Mouse (Mus musculus) liver, embryonic 14.5 days (tissue): ENCODE data around the gene Chid1. TPM values are rescaled to one million over a fixed set of nuclear protein-coding genes. Genes with fewer than 3 reads are reported as not detected.

Experiments
- ATAC-seq: fragments of 200-750 bp; cut with Nextera tagmentation; 2 replicates; pipeline ENCODE4 v1.8.0; 2017; ENCODE audit warnings: moderate number of reproducible peaks, mild to moderate bottlenecking, moderate library complexity; ENCODE audit not compliant: insufficient read depth
- DNase-seq, 3 experiments: peaks; one replicate each; pipeline ENCODE4 v3.0.0-alpha.2; 2012 to 2013; ENCODE audit warnings: low read depth in 3 of 3, low spot score in 3 of 3
- H3K27ac ChIP-seq: fragments of 300-500 bp; sonication (generic); 2 replicates; pipeline ENCODE4 v1.5.1; 2014; ENCODE audit warnings: moderate library complexity, mild to moderate bottlenecking, control low read depth, inconsistent platforms
- H3K27me3 ChIP-seq: fragments of 300-500 bp; sonication (generic); 2 replicates; pipeline ENCODE4 v1.6.1; 2014; ENCODE audit warnings: mild to moderate bottlenecking, low read length, moderate library complexity; ENCODE audit not compliant: control insufficient read depth, insufficient read depth
- H3K36me3 ChIP-seq: fragments of 300-500 bp; sonication (generic); replicated peaks from 2 replicates; pipeline ENCODE4 v1.6.1; 2014; ENCODE audit warnings: low read depth; ENCODE audit not compliant: control insufficient read depth, insufficient read depth
- H3K4me1 ChIP-seq, 2 experiments: fragments of 200-500 bp in 1 of 2; fragments of 300-500 bp in 1 of 2; sonication (generic) in 1 of 2; replicated peaks; 2 replicates each; pipeline ENCODE4 v1.6.1; 2012 to 2014; ENCODE audit warnings: antibody characterized with exemption in 1 of 2, inconsistent platforms in 1 of 2, low read length in 1 of 2; ENCODE audit not compliant: control insufficient read depth in 2 of 2, insufficient read depth in 2 of 2
- H3K4me2 ChIP-seq: fragments of 300-500 bp; sonication (generic); 2 replicates; pipeline ENCODE4 v1.6.1; 2014; ENCODE audit warnings: low read depth, mild to moderate bottlenecking, control low read depth, moderate library complexity
- H3K4me3 ChIP-seq, 2 experiments: fragments of 200-500 bp in 1 of 2; fragments of 300-500 bp in 1 of 2; sonication (generic) in 1 of 2; 2 replicates each; pipeline ENCODE4 v1.5.1; 2012 to 2014; ENCODE audit warnings: low read depth in 2 of 2, low read length in 2 of 2, mild to moderate bottlenecking in 2 of 2, control low read depth in 1 of 2, inconsistent platforms in 1 of 2, moderate library complexity in 1 of 2; ENCODE audit not compliant: insufficient read depth in 1 of 2
- H3K9ac ChIP-seq: fragments of 300-500 bp; sonication (generic); replicated peaks from 2 replicates; pipeline ENCODE4 v1.6.1; 2014; ENCODE audit warnings: mild to moderate bottlenecking, control low read depth, moderate library complexity
- H3K9me3 ChIP-seq: fragments of 300-500 bp; sonication (generic); 2 replicates; pipeline ENCODE4 v1.6.1; 2016; ENCODE audit warnings: low read length, mixed read lengths; ENCODE audit not compliant: control insufficient read depth
- CTCF ChIP-seq: IDR thresholded peaks from 2 replicates; pipeline ENCODE4 v1.5.1; 2016; ENCODE audit warnings: antibody characterized with exemption, low read depth, control low read depth
- EP300 ChIP-seq: IDR thresholded peaks from 2 replicates; pipeline ENCODE4 v1.6.1; 2016; ENCODE audit warnings: antibody characterized with exemption, low read depth
- WGBS: fragments of 180-500 bp; shearing (Covaris S2); extraction: QIAGEN DNeasy Blood & Tissue Kit; methylation state at CpG from one replicate; pipeline ENCODE4 v1.1.7; 2014; ENCODE audit not compliant: insufficient replicate concordance; 5-methylcytosine and 5-hydroxymethylcytosine counted together
- polyA plus RNA-seq, 2 experiments: library from polyadenylated mRNA; depleted of rRNA in 1 of 2; stranded (reverse) in 1 of 2; unstranded in 1 of 2; fragments of >200 nt; fragmentation: Nextera tagmentation in 1 of 2; extraction: Ambion mirVana in 1 of 2; gene quantifications; 2 replicates each; pipeline versions ENCODE4 v1.2.1 to v1.2.3; 2012 to 2014

Gene Chid1
- polyA plus RNA-seq, 2 experiments: 12.1 to 23.0 TPM

- H3K9ac ChIP-seq: no peak overlapping the region
- DNase-seq: peak in 1 of 3 experiments; percentile 45
- peak overlapping the region; percentile 37 to 48 for H3K4me3 ChIP-seq
- peaks cover 20% of the 10 kb centered on the region for H3K27me3 ChIP-seq
- H3K36me3 ChIP-seq: no peaks in the 10 kb centered on the region
- H3K9me3 ChIP-seq: no peaks in the 10 kb centered on the region
- H3K4me1 ChIP-seq: peaks cover 19 to 23% of the 10 kb centered on the region in 2 experiments
- peak; percentile 65 for TF ChIP-seq CTCF
- no peak for TF ChIP-seq EP300
- no peak overlapping the region for H3K27ac ChIP-seq
- 4% methylated on average over 81 of the region's 81 CpGs for whole genome bisulfite sequencing
- peak overlapping the region; percentile 56 for H3K4me2 ChIP-seq
- no peak for ATAC-seq
These were observed 57.9 kb downstream of the Chid1 start for GRCm38 (mm10) chr7:141481498-141482401.

DNA sequence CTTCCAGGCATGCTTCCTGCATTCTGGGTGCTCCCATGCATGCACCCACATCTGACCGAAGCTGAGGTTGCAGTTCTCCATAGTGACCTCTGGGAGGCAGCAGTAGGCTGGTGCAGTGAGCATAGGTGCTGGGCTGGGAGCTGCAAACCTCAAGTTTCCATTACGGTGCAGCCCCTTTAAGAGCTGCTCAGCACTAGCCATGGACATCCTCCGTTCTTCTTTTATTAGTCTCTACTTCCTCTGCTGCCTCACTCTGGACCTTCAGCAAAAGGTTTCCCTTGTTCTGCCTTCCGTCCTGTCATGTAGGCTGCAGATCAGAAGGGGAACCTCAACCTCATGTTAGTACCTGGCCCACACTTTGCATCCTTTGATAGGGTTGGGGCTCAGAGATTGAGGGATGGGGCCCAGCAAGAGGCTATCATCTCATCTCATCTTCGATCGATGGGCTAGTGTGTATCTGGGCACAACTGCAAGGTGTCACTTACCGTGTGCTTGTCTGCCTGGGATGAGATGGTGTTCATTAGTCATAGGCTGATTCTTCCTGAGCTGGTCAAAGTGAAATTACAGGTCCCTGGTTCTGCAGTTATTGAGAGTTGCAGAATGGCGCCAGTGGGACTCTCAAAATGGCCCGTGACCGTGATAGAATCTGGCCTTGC, 58.7 kb downstream of the Chid1 start:
- H3K27ac ChIP-seq: no peak overlapping the region
- H3K4me2 ChIP-seq: peak overlapping the region; percentile 56
- ATAC-seq (peak; percentile 43), DNase-seq (peak; percentile 60 to 62 (median 62))
- no peaks in the 10 kb centered on the region for H3K9me3 ChIP-seq
- H3K9ac ChIP-seq: no peak overlapping the region
- peak overlapping the region in 1 of 2 experiments; percentile 48; a peak in 2 of 4 replicates for H3K4me3 ChIP-seq
- TF ChIP-seq CTCF: peak; percentile 99
- no peak for TF ChIP-seq EP300
- H3K36me3 ChIP-seq: no peaks in the 10 kb centered on the region
- H3K4me1 ChIP-seq: peaks cover 23 to 30% of the 10 kb centered on the region in 2 experiments
- peaks cover 20% of the 10 kb centered on the region for H3K27me3 ChIP-seq
- WGBS: 10% methylated on average over 10 of the region's 10 CpGs

- whole genome bisulfite sequencing: 14% methylated on average over 5 of the region's 5 CpGs
- no peaks in the 10 kb centered on the region for H3K9me3 ChIP-seq
- H3K27ac ChIP-seq: no peak overlapping the region; the same call in 1 of the 2 replicates
- no peak overlapping the region for H3K4me3 ChIP-seq
- H3K4me2 ChIP-seq: no peak overlapping the region
- H3K36me3 ChIP-seq: no peaks in the 10 kb centered on the region
- TF ChIP-seq EP300 (no peak), CTCF (no peak)
- H3K4me1 ChIP-seq: peaks cover 36 to 43% of the 10 kb centered on the region in 2 experiments
- DNase-seq: no peak
- ATAC-seq: no peak
- H3K27me3 ChIP-seq: peaks cover 20% of the 10 kb centered on the region
- H3K9ac ChIP-seq: no peak overlapping the region
These were observed 61.3 kb downstream of the Chid1 start for GRCm38 (mm10) chr7:141478270-141478748.

GRCm38 (mm10) chr7:141477578-141478269, 61.9 kb downstream of the Chid1 start:
- no peak for TF ChIP-seq EP300
- TF ChIP-seq CTCF: no peak
- Histone ChIP-seq H3K4me2 (peak overlapping the region; percentile 95), H3K36me3 (peaks cover 2% of the 10 kb centered on the region; the same call in 1 of the 2 replicates), H3K9me3 (no peaks in the 10 kb centered on the region), H3K9ac (no peak overlapping the region), H3K27ac (peak overlapping the region; percentile 46), H3K4me3 (no peak overlapping the region), H3K27me3 (peaks cover 18% of the 10 kb centered on the region), H3K4me1 (peaks cover 36 to 43% of the 10 kb centered on the region in 2 experiments)
- WGBS: 13% methylated on average over 4 of the region's 4 CpGs
- DNase-seq: no peak
- ATAC-seq: no peak
